Mouse (Mus musculus) thymus, postnatal 0 days (tissue): ENCODE measurements around the gene Igsf9. TPM values are rescaled to one million over a fixed set of nuclear protein-coding genes. Genes with fewer than 3 reads are reported as not detected.
A peak's percentile ranks its signal among the peaks of the same experiment; 100 is the strongest.

Source experiments
- DNase-seq: peaks from one replicate; pipeline ENCODE4 v3.0.0-alpha.2; 2015; ENCODE audit warnings: low spot score
- polyA plus RNA-seq: library from polyadenylated mRNA; unstranded; fragments of >200 nt; fragmentation: Nextera tagmentation; extraction: Ambion mirVana; gene quantifications from 2 replicates; pipeline ENCODE4 v1.2.1, GENCODE M21; 2015

The Igsf9 gene
- polyA plus RNA-seq, 1 experiment from 2014 or later: 2.4 TPM

GRCm38 (mm10) chr1:172468301-172468877 is 13.2 kb upstream of the Igsf9 start:
- no peak for DNase-seq

GRCm38 (mm10) chr1:172469373-172469772 is 12.2 kb upstream of the Igsf9 start:
- no peak for DNase-seq

GRCm38 (mm10) chr1:172469810-172470448 is 11.7 kb upstream of the Igsf9 start:
- no peak for DNase-seq

GRCm38 (mm10) chr1:172472909-172473308 is 8.7 kb upstream of the Igsf9 start:
- no peak for DNase-seq

- DNase-seq: no peak
These were observed 7.4 kb upstream of the Igsf9 start for GRCm38 (mm10) chr1:172474196-172474595.

- no peak for DNase-seq
These were observed 6.4 kb upstream of the Igsf9 start, which contains the start of gene Slamf9 for GRCm38 (mm10) chr1:172475054-172475741. TSS of gene Slamf9 (plus strand) at chr1:172475358.

GRCm38 (mm10) chr1:172478020-172478419 is 3.6 kb upstream of the Igsf9 start:
- no peak for DNase-seq

- no peak for DNase-seq
These were observed 1.2 kb upstream of the Igsf9 start for GRCm38 (mm10) chr1:172480376-172480775.

GRCm38 (mm10) chr1:172481111-172481510 is 477 bp upstream of the Igsf9 start:
- no peak for DNase-seq

- no peak for DNase-seq
These were observed 1.2 kb downstream of the Igsf9 start for GRCm38 (mm10) chr1:172482518-172483360.

GRCm38 (mm10) chr1:172483361-172483660 is 1.7 kb downstream of the Igsf9 start:
- DNase-seq: no peak

GRCm38 (mm10) chr1:172484236-172484635 is 2.6 kb downstream of the Igsf9 start:
- no peak for DNase-seq

GRCm38 (mm10) chr1:172484671-172485070 is 3.1 kb downstream of the Igsf9 start:
- no peak for DNase-seq

- no peak for DNase-seq
These were observed 4.2 kb downstream of the Igsf9 start for GRCm38 (mm10) chr1:172485821-172486220.

- DNase-seq: no peak
These were observed 4.6 kb downstream of the Igsf9 start for GRCm38 (mm10) chr1:172486236-172486635.

- DNase-seq: no peak
These were observed 5.1 kb downstream of the Igsf9 start for GRCm38 (mm10) chr1:172486651-172487050.

GRCm38 (mm10) chr1:172487859-172488258 is 6.3 kb downstream of the Igsf9 start:
- DNase-seq: no peak

GRCm38 (mm10) chr1:172488831-172489230 is 7.2 kb downstream of the Igsf9 start:
- no peak for DNase-seq

GRCm38 (mm10) chr1:172489585-172490250 is 8.1 kb downstream of the Igsf9 start:
- no peak for DNase-seq

GRCm38 (mm10) chr1:172490261-172490661 is 8.7 kb downstream of the Igsf9 start:
- peak; percentile 62 for DNase-seq

GRCm38 (mm10) chr1:172492047-172492446 is 10.5 kb downstream of the Igsf9 start:
- DNase-seq: no peak
